Mouse (Mus musculus) brain, embryonic 14.5 days (tissue): Measurements from ENCODE around the gene Tub. TPM values are rescaled to one million over a fixed set of nuclear protein-coding genes. Genes with fewer than 3 reads are reported as not detected.

Experiments used
- DNase-seq: peaks from one replicate; pipeline ENCODE4 v3.0.0-alpha.2; 2011; ENCODE audit warnings: low read depth
- CTCF ChIP-seq: fragments of 200-500 bp; IDR thresholded peaks from 2 replicates; pipeline ENCODE4 v1.5.1; 2012; ENCODE audit warnings: inconsistent platforms, mild to moderate bottlenecking, moderate library complexity, borderline replicate concordance; ENCODE audit not compliant: insufficient read depth, insufficient read length; ENCODE audit errors: extremely low read depth
- POLR2A ChIP-seq: fragments of 200-500 bp; IDR thresholded peaks from 2 replicates; pipeline ENCODE4 v1.6.1; 2012; ENCODE audit warnings: mild to moderate bottlenecking, inconsistent platforms, borderline replicate concordance; ENCODE audit not compliant: poor library complexity, insufficient read depth, insufficient read length, severe bottlenecking; ENCODE audit errors: extremely low read depth
- polyA plus RNA-seq: library from polyadenylated mRNA; depleted of rRNA; stranded (reverse); fragments of >200 nt; gene quantifications from 2 replicates; pipeline ENCODE4 v1.2.3, GENCODE M21; 2012

Gene Tub
- polyA plus RNA-seq, 1 experiment: 143 TPM

DNA sequence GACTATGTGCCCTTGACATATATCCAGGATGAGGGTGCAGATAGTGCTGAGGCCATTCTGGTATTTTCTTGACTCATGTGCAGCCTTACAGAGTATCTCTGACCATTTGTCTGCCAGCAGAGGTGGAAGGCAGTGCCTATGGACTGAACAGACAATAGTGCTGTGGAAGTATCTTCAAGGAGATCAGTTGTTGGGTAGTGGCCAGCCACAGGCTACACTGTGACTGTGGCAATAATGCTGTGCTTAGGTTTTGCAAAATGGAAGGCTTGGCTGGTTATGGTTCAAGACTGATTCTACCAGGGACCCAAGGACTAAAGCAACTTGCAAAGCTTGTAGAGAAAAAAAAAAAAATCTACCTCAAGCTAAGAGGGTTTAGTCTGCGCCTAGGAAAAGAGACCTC, 62.4 kb downstream of the Tub start:
- no peak for DNase-seq
- TF ChIP-seq POLR2A (no peak), CTCF (no peak)

DNA sequence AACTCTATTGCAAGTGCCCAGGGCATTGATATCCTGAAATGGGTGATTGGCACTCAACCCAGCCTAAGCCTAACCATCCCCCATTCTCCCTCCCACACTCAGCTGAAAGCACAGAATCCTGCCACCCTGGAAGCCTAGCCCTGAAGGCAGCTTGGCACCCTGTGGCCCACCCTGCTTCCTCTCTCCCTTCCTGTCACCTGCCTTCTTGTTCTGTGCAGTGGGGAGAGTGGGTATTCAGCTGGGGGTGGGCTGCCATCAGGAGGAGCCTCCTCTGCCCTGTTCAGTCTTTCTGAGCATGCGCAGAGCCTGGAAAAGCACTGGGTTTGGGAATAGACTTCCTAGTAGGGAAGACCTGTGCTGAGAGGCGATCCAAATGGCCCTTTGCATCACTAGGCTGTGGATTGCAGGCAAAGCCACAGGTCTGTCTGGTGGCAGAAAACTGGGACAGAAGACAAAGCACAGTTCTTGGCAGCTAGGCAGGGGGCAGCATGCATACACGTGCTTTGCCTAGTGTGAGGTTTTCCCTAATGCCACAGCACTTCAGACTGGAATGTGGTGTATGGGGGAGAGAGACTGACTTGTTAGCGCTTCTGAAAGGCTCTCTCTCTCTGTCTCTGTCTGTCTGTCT, 63.0 kb downstream of the Tub start:
- DNase-seq: peak; percentile 65
- TF ChIP-seq POLR2A (no peak), CTCF (no peak)

DNA sequence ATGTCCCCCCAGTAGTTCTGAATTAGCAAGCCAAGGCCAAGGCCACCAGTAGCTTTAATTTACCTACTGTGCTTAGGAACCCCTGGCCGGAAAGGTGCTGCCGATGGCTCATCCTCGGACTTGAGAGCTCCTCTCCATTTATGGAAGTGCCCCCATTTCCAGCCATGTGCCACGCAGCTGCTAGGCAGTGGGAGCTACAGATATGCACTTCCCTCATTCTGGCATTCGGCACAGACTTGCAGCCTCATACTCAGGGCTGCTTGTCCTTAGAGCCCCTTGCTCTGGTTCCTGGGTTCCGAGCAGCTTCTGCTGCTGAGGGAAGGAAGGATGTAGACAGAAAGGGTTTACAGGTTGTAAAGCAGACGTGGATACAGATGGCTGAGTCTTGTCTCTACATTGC, 64.7 kb downstream of the Tub start:
- no peak for TF ChIP-seq POLR2A
- no peak for TF ChIP-seq CTCF
- no peak for DNase-seq

DNA sequence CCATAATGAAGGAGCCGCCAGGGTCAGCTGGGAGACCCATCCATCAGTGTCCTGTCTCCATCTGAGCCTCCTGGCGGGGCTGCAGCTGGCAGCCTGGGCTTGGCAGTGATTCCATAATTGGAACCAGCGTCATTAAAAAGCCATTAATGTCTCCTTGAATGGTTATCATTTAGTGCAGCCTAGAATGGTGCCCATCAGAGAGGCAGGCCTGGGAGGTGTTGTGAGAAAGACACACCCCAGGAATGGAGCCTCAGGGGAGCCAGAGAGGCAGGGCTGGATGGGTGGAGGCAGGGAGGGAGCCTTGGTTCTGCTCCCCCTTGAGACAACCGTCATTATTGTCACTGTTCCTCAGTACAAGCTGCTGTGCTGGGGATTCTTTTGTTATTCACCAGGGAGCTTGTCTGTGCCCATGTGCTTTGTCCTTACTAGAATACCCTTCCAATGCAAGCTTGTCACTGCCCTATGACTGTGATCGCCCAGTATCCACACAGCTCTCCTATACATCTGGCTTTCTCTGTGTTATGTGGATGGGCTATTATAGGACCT, 66.3 kb downstream of the Tub start:
- DNase-seq: peak; percentile 77
- no peak for TF ChIP-seq CTCF
- no peak for TF ChIP-seq POLR2A

DNA sequence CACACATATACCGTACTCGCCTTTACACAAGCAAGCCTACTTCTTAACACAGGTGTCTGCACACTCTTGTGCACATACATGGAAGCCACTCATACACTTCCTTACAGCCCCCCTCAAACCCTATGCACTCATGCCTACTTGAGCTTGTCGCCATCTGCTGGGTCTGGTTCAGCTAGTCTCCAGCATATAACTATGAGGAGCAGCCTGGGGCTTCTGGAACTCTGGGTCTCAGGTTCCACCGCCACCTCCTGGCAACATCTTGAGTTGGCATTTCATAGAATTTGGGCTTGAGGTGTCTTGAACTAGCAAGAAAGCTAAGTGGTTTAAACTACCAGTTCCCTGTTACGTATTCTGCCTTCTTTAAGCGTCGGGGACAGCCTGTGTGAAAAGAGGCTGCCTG, 69.1 kb downstream of the Tub start:
- no peak for TF ChIP-seq POLR2A
- TF ChIP-seq CTCF: 0 out of 2 replicates have a peak, but pooled peaks have one; percentile 3
- peak; percentile 17 for DNase-seq

DNA sequence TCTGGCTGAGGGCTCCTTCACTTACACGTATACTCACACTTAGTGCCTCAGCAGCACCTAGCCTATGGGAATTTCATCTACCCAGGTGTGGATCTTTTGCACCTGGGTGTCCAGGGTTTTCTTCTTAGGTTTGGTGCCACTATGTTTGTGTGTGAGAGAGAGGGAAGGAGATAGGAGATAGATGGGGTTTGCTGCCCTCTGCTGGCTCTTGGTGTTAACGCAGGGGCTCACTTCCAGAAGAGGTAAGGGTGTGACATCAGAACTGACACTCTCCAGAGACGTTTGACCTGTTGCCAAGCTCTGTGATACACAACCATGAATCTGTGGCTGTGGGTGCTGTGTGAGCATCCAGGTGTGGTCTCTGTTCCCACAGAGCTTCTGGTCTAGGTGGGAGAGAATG, 71.3 kb downstream of the Tub start:
- peak; percentile 80 for DNase-seq
- TF ChIP-seq POLR2A: no peak
- TF ChIP-seq CTCF: peak; percentile 90

DNA sequence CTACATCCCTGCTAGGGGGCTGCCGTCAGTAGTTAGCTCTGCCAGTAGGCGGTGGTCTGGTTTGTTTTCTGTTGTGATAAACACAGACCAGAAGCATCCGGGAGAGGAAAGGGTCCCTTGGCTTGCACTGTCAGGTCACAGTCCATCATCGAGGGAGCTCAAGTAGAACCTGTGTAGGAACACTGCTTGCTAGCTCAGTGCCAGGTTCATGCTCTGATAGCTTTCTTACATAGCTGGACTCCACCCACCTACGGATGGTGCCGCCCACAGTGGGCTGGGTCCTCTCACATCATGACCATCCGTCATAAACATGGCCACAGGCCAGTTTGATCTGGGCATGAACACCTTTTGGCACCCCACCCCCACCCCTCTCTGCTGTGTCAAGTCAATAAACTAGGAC, 75.6 kb downstream of the Tub start:
- no peak for TF ChIP-seq CTCF
- TF ChIP-seq POLR2A: no peak

DNA sequence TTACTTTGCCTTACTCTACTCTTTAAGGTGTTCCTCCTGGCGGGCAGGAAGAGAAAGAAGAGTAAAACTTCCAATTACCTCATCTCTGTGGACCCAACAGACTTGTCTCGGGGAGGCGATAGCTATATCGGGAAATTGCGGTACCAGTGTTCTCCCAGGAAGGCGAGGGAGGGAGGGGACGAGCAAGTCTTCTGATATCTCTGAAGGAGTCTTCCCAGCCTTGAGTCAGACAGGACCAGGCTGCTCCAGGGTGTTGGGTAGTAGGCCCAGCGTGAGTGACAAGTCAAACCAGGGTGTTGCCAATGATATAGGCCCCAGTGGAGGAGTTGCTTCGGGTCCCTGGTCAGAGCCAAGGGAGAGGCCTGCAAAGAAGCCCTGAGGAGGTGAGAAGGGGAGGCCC, 76.8 kb downstream of the Tub start:
- TF ChIP-seq CTCF (no peak), POLR2A (no peak)
- no peak for DNase-seq

More for the DNA sequence above, 75.6 kb downstream of the Tub start:
- DNase-seq: no peak

DNA sequence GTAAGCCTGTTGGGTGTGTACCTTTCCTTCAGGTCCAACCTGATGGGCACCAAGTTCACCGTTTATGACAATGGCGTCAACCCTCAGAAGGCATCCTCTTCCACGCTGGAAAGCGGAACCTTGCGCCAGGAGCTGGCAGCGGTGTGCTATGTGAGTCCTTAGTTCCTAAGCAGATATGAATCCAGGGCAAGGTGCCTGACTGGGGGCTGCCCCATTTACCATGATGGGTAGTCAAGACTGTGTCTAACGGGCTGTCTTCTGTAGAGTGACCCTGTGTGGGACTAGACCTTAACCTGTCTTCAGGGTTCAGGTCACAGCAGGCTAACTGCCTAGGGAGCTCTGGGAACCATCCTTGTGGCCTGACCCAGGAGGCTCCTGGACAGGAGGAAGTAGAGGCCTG, 77.6 kb downstream of the Tub start:
- DNase-seq: no peak
- TF ChIP-seq CTCF (no peak), POLR2A (no peak)

DNA sequence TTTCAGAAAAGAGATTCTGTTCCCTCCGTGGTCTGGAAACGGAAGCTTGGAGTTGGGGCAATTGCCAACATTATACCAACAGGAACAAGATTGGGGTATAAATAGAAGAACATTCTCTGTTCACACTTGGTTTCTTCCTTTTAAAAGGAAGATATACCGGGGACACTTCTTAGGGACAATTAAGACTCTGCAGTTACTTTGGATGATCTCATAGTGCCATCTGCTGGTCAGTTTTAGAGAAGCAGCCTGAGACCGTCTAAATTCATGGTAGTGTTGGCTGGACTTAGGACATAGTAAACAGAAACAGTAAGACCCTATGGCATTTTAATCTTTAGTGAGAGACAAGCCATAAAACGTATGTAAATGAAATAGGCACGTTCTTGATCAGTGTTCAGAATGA, 78.1 kb downstream of the Tub start:
- no peak for TF ChIP-seq POLR2A
- peak; percentile 72; the same call in 1 of the 2 replicates for TF ChIP-seq CTCF
- DNase-seq: peak; percentile 85

DNA sequence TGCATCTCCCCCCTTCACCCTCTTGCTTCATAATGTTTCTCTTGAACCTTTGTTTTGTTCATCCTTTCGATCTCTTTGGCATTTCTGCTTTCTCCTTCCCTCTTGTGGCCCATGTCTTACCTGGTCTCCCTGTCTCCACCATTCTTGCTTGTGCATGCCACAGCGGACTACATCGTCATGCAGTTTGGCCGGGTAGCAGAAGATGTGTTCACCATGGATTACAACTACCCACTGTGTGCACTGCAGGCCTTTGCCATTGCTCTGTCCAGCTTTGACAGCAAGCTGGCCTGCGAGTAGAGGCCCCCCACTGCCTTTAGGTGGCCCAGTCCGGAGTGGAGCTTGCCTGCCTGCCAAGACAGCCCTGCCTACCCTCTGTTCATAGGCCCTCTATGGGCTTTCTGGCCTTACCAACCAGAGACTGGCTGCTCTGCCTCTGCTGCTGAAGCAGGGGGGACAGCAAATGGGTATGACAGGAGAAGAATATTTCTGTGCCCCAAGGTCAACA, 79.9 kb downstream of the Tub start:
- TF ChIP-seq CTCF (no peak), POLR2A (no peak)

DNA sequence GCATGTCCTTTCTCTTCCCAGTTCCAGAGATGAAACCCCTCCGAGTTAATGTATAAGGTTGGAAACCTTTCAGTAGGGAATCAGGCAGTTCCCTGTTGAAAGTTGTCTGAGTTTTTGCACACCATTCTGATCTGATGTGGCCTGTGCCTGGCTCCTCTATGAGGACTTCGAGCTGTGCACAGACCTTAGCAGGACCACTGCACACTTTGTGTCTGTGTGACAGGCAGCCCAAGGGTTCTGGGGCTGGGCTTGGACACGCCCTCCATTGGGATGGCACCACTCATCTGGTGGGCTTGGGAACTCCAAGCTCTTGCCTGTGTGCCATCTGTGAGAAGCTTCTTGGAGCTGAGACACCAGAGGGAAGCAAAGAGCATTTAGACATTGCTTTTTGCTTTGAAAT, 81.2 kb downstream of the Tub start:
- TF ChIP-seq POLR2A (no peak), CTCF (no peak)
- no peak for DNase-seq

More for the DNA sequence above, 79.9 kb downstream of the Tub start:
- no peak for DNase-seq

DNA sequence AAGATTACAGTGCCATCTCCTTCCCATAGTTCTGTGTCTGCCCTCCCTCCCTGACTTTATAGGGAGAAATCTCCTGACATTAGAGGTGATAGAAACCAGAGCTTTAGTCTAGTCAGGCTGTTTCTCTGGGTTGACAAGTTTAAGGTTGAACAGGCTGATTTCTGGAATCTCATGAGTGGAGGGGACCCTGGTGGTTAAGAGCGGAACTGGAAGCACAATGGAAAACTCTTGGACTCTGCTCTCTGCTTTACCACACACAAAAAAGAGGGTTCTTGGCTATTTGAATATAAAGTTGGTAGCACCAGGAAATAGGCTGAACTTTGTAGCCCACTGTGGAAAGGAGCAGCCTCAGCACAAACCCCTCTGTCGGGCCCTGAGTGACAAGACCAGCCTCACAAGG, 81.9 kb downstream of the Tub start:
- peak; percentile 34; the same call in 1 of the 2 replicates for TF ChIP-seq CTCF
- TF ChIP-seq POLR2A: no peak
- DNase-seq: no peak
